Mouse (Mus musculus) spleen, postnatal 10 days (tissue): ENCODE results near the gene Eif4g1.

Source experiments
- DNase-seq, 2 experiments: peaks; one replicate each; pipeline ENCODE4 v3.0.0; 2021 to 2022; ENCODE audit warnings: low spot score in 2 of 2

Eif4g1 gene

DNA sequence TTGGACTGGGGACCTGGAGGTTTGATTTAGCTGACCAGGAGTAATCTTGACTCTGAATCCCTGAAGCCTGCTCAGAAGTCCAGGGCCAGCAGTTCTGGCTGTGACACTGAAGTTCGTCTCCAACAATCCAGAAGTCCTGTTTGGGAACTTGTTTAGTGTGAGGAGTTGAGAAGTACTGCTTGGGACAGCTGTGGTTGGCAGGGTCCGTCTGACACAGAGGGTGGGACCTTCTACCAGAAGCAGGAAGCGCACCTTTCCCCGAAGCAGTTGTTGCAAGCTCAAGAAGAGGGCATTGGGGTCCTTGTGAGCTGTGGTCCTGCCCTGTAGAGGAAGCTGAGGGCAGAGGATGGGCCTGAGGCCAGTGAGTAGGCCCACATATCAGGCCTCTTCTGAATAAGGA is 57.6 kb downstream of the Eif4g1 start:
- no peak for DNase-seq

DNA sequence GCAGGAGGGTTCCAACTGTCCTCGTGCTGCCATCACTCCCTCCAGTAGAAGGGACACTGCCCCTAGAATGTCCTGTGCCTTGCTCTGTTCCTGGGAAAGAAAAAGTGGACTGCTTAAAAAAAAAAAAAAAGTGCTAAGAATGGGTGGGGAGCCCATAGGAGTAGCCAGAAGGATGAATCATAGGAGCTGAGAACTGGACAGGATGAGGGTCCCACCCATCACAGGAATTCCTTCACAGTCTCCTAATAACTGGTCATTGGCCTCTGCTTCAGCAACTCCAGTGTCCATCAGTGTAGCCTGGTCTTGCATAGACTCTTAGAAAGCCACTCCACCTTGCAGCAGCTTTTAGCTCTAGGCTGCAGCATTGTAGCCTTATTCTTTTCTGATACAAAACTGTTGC is 58.3 kb downstream of the Eif4g1 start:
- DNase-seq, result no peak

DNA sequence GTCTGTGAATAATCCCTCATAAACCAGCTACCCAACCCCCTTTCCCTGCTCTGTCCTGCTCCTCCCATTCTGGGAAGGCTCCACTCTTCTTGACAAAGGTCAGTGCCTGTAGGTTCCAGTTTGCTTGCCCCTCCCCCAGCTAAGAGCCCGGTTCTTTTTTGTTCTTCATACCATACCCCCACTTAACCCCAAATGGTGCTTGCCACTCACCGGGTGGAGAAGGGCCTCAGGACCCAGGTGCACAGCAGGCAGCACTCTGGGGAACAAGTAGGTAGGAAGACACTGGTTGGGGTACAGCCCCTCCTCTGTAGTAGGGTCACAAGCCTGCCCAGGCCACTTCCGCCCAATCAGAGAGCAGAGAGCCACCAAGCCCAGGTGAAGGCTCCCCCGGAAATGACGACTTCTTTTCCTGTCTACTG is 62.2 kb downstream of the Eif4g1 start:
- DNase-seq, result no peak

DNA sequence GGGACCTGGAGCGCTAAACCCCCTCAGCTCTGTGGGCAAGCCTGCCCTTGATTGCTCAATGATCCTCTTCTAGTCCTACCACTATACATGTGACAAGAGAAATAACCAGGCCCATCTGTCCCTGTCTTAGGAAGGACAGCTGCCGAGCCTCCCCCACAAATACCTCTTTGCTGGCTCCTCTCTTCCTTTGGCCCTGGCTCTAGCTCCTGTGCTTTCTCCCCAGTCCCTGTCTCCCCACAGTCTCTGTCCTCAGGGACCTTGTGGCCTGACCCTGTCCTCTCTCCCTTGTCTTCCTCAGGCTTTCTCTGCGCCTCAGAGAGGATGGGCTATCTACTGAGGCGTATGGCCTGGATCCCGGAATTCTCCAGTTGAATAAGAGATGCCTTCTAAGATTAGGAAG is 63.6 kb downstream of the Eif4g1 start:
- DNase-seq, result no peak

DNA sequence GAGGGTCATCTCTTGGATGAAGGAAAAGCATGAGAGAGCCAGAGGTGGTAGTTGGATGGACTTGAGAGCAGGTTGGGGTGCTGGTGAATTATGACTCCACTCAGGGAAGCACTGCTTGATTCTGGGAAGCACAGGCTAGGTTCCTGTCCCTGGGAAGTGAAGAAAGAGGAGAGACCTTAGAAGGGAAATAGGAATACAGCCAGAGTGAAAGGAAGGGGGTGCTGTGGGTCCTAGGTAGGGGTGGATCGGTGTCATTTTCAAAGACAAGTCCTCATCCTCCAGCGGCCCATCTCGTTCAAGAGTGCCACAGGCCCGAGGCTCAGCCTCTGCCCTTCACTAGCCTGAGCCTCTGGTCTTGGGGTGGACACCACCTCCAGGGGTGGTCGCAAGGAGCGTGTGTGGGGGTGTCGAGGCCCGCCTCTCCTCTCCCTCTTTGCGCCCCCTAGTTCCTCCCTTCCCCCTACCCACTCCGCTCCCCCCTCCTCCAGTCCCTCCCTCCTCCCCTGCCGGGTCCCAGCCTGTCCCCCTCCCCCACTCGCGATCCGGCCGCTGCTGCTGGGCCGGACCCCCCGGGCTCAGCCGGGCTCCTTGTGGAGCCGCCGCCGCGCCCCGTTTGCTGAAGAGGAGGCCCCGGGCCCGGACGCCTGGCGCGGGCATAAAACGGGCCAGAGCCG is 64.3 kb downstream of the Eif4g1 start:
- DNase-seq, result no peak

DNA sequence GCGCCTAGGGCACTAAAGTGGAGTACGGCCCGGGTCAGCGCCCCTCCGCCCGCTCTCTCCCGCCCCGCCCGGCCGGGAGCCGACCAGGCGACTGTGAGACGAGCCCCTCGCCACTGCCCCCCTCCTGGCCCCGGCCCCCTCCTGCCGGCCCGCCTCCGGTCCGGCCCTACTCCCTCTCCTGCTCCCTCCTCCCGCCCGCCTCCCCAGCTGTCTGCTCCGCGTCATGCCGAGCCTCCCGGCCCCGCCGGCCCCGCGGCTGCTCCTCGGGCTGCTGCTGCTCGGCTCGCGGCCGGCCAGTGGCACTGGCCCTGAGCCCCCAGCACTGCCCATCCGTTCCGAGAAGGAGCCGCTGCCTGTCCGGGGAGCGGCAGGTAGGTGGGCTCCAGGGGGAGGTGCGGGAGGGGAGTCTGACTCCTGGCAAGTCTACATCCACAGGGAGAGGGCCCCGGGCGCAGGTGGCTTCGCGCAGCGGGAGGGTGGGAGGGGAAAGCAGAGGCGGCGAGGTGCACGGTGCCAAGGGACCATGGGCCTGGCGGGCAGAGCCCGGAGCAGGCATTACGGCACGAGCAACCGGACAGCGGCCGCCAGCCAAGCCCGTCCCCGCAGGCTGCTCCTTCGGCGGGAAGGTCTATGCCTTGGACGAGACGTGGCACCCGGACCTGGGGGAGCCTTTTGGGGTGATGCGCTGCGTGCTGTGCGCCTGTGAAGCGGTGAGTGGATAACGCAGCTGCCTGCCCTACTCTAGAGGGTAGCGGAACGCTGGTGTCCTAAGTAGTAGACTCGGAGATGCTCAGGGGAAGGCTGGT is 65.0 kb downstream of the Eif4g1 start, which contains the start of gene Chrd:
Gene Chrd, plus strand, starts transcription at position 203 of the 806 bp plus-strand sequence.
- no peak for DNase-seq

DNA sequence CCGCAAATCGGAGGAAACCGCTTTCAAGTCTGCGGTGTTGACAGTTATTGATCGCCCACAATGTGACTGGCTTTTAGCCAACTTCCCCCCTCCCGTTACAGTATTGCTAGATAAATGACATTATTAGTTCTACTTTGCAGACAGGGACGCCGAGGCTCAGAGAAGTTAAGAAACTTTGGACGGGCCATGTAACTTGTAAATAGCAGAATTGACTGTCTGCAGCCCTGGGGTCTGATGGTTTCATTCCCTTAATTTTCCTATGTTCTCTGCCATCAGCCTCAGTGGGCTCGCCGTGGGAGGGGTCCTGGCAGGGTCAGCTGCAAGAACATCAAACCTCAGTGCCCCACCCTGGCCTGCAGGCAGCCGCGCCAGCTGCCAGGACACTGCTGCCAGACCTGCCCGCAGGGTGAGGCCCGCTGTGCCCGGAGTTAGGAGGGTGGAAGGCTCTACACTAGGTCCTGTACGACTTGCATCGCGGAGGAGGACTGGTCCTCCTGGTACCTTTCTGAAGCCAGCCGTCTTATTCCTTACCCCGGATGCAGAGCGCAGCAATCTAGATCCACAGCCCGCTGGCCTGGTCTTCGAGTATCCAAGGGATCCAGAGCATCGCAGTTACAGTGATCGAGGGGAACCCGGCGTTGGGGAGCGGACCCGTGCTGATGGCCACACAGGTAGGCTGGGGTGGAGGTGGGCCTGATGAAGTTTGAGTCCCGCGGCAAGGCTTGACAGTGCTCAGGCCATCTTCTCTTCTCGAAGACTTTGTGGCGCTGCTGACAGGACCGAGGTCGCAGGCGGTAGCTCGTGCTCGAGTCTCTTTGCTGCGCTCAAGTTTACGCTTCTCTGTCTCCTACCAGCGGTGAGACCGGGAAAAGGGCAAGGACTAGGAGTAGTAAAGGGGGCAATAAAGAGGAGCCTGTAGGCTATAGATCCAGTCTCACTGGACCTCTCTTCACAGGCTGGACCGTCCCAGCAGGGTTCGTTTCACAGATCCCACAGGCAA is 65.9 kb downstream of the Eif4g1 start, which contains the start of gene Thpo:
Gene Thpo, minus strand, starts transcription at position 781 of the 1,000 bp plus-strand sequence.
- DNase-seq, result no peak

DNA sequence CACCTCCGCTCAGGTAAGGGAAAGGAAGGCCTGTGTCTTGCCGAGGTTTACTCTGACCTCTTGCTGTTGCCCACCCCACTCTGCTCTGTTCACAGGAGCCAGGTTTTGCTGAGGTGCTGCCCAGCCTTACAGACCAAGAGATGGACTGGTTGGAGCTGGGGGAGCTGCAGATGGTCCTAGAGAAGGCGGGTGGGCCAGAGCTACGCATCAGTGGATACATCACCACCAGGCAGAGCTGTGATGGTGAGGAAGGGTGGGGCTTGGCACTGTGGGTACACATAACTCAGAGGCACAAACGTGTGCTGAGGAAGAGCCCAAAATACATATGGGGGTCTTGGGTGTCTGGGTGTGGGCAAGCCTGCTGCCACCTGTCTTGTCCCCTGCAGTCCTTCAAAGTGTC is 67.5 kb downstream of the Eif4g1 start:
- DNase-seq, result no peak

DNA sequence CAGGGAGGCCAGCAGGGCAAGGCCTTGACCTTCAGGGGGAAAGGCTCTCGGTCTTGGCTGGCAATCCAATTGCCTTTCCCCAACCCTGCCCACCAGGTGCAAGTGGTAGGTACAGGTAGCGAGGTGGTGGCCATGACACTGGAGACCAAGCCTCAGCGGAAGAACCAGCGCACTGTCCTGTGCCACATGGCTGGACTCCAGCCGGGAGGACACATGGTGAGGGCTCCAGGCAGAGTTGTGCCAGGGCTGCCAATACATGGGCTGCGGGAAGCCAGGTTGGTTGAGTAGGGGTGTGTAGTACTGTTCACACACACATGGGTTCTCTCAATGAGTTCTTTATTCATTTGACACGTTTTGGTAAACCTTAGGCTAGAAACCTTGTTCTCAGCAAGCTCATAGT is 68.1 kb downstream of the Eif4g1 start:
- no peak for DNase-seq

DNA sequence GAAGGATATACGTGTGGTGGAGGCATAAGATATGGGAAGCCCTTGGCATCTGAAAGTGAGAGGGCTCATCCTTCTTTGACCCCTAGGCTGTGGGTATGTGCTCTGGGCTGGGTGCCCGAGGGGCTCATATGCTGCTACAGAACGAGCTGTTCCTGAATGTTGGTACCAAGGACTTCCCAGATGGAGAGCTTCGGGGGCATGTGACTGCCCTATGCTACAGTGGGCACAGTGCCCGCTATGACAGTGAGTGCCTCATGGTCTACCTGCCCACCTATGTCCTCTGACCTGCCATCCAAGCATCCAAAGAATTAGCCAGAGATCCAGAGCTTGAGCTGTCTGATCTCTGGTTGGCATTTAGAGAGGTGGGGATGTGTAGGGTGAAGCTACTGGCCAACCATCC is 68.7 kb downstream of the Eif4g1 start:
- no peak for DNase-seq

DNA sequence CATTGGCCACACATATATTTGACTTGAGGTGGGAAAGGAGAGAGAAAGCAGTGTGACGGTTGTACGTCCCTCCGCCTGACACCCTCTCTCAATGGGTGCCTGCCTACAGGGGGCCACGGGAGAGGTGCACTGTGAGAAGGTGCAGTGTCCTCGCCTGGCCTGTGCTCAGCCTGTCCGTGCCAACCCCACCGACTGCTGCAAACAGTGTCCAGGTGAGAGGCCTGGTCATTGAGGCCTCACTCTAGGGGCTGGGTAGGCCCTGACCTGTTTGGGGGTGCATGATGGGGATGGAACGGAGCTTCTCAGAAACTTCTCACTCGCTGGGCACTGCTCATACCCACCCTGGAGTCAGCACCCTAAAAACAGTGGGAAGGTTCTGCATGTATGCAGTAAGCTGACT is 71.7 kb downstream of the Eif4g1 start:
- no peak for DNase-seq
